Comparison of ENCODE assay signal across 8 mouse cellular contexts in genomic region chr19:15617233-15617915, GRCm38 (mm10).
DNase-seq lines count a peak whose midpoint lies in the region; ATAC-seq and TF ChIP-seq lines count a peak whose summit lies in the region.

No protein-coding gene starts in this region.

- no peaks in the 10 kb centered on the region for H3K27me3 ChIP-seq in cerebellum, adult 2 months (ENCODE audit: control insufficient read depth, insufficient read depth, low read length)
- no peaks in the 10 kb centered on the region for H3K27me3 ChIP-seq in liver, postnatal 0 days (ENCODE audit: insufficient read depth, low read length)

- no peaks in the 10 kb centered on the region for H3K36me3 ChIP-seq in liver, postnatal 0 days (replicated peaks; ENCODE audit: insufficient read depth, low read length)

- no peaks in the 10 kb centered on the region for H3K9me3 ChIP-seq in liver, postnatal 0 days (ENCODE audit: low read length)

- TF ChIP-seq CTCF in cerebellum, adult 2 months (IDR thresholded peaks at IDR 0.05; ENCODE audit: borderline replicate concordance, insufficient read depth, low read depth, low read length), result peak; percentile 52; the same call in 1 of the 2 replicates
- peak; percentile 84 for TF ChIP-seq CTCF in liver, postnatal 0 days (IDR thresholded peaks at IDR 0.05; ENCODE audit: low read depth)

- H3K4me2 ChIP-seq in liver, postnatal 0 days (ENCODE audit: low read depth, low read length), result no peak overlapping the region

- TF ChIP-seq POLR2A in cerebellum, adult 2 months (IDR thresholded peaks at IDR 0.05; ENCODE audit: borderline replicate concordance, insufficient read depth, low read length), result no peak

- no peak for TF ChIP-seq EP300 in liver, postnatal 0 days (IDR thresholded peaks at IDR 0.05; ENCODE audit: low read depth)

- H3K4me1 ChIP-seq in cerebellum, adult 2 months (ENCODE audit: control insufficient read depth, insufficient read depth, low read length), result no peaks in the 10 kb centered on the region
- no peaks in the 10 kb centered on the region for H3K4me1 ChIP-seq in liver, postnatal 0 days (ENCODE audit: insufficient read depth)

- peak; percentile 34 for DNase-seq in urinary bladder, postnatal 14 days (ENCODE audit: low spot score)
- DNase-seq in urinary bladder, adult 2 months (ENCODE audit: low spot score), result no peak
- peak; percentile 13 to 28 for DNase-seq in cerebellum, adult 2 months
- peak; percentile 48 for DNase-seq in forelimb bud, embryonic 11.5 days (ENCODE audit: low read depth, low spot score)
- peak; percentile 77 for DNase-seq in kidney, postnatal 10 days
- peak; percentile 42 for DNase-seq in liver, postnatal 0 days
- DNase-seq in ovary, postnatal 36 days (ENCODE audit: low spot score), result peak; percentile 15

- H3K27ac ChIP-seq in cerebellum, adult 2 months (ENCODE audit: insufficient read depth, low read length), result no peak overlapping the region
- no peak overlapping the region for H3K27ac ChIP-seq in liver, postnatal 0 days (ENCODE audit: low read depth)

- no peak for ATAC-seq in liver, postnatal 0 days
- no peak for ATAC-seq in inflammation-experienced regulatory T-cells, adult 6 months

- WGBS in cerebellum, adult 2 months, result 20% methylated on average over 6 of the region's 6 CpGs
- 17% methylated on average over 6 of the region's 6 CpGs for WGBS in liver, postnatal 0 days (ENCODE audit: insufficient replicate concordance)

- no peak overlapping the region for H3K9ac ChIP-seq in liver, postnatal 0 days (replicated peaks)

- no peak overlapping the region for H3K4me3 ChIP-seq in cerebellum, adult 2 months (replicated peaks; ENCODE audit: insufficient read depth, low read depth, low read length)
- no peak overlapping the region for H3K4me3 ChIP-seq in liver, postnatal 0 days (ENCODE audit: low read depth, low read length)
